Mouse (Mus musculus) monocyte, adult 2 months (primary cell): ENCODE measurements around the gene Tspan11.

Source experiments
- DNase-seq, 2 experiments: peaks; one replicate each; pipeline ENCODE4 v3.0.0; 2022; ENCODE audit warnings: low spot score in 2 of 2, low read depth in 1 of 2

Tspan11 gene

GRCm38 (mm10) chr6:127876436-127876835 is 11.0 kb upstream of the Tspan11 start:
- DNase-seq, result no peak

GRCm38 (mm10) chr6:127877026-127877425 is 10.4 kb upstream of the Tspan11 start:
- no peak for DNase-seq

- no peak for DNase-seq
Measured at GRCm38 (mm10) chr6:127879472-127879871, 7.9 kb upstream of the Tspan11 start.

GRCm38 (mm10) chr6:127886916-127887315 is 473 bp upstream of the Tspan11 start:
- no peak for DNase-seq

GRCm38 (mm10) chr6:127888581-127888980 is 1.2 kb downstream of the Tspan11 start:
- DNase-seq, result no peak

DNA sequence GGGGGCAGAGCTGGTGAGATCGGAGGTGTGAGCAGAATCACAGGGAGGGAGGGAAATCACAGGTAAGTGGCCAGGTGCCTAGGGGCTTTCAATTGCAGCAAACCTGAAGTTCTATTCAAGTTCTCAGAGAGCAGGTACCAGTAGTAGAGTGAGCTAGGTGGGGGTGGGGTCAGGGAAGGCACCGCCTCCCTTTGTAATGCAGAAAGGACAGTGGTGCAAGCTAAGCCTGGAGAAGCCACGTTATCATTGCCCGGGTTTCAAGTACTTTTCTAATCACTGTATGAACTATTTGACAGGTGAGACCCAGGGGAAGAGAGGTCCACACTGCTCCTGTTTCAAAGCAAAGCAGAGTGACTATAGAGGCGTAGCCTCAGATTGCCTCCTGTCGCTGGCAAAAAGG is 6.2 kb downstream of the Tspan11 start:
- no peak for DNase-seq

- DNase-seq, result no peak
Measured at GRCm38 (mm10) chr6:127894999-127895398, 7.6 kb downstream of the Tspan11 start.

GRCm38 (mm10) chr6:127896425-127896824 is 9.0 kb downstream of the Tspan11 start:
- no peak for DNase-seq

GRCm38 (mm10) chr6:127897342-127897741 is 10.0 kb downstream of the Tspan11 start:
- no peak for DNase-seq

DNA sequence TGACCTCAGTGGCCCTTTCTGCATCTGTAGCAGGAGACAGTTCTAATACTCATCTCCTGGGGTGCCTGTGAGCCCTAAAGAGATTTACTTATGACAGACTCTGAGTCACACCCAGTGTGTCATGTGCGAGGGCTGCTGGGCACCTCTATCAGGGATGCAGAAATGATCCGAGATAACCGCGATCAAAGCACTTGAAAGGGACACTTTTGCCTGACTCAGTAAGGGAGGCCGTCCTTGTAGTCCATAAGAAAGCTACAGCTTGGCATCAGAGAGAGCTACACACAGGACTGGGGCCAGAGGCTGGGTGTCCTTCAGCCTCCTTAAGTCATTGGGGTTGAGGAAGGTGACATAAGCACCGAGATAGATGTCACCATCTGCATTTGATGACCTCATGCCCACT is 12.7 kb downstream of the Tspan11 start:
- no peak for DNase-seq

DNA sequence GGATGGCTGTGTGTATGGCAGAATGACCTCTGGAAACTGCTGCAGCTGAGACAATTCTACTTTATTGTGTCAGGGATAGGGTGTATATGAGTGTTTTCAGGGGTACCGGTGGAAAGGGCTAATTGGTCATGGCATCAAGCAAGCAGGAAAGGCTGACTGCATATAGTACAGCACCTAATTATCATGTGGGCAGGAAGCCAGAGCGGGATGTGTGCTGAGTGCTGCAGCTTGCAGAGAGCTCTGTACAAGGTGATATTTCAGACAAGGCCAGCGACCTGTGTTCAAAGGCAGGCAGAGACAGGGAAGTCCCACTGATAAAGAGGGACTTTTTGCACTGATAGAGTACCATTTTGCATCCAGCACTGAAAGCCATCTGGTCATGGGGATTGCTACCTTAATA is 13.9 kb downstream of the Tspan11 start:
- no peak for DNase-seq

- DNase-seq, result no peak
Measured at GRCm38 (mm10) chr6:127901669-127902068, 14.3 kb downstream of the Tspan11 start.

DNA sequence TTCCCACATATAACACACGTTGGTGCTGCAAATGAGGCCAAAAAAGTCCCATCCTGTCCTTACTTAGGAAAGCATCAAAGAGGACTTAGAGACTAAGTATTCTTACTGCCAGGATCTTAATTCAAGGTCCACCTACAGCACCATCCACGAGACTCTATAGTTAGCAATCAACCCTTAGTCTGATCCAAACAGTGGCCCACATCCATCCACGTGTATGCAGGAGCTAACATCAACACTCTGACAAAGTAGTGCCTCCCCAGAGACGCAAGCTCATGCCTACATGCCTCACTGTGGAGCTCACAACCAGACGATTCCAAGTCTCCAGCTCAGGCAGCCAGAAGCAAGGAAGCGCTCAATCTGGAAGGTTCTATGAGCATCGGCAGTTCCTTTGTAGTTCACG is 15.2 kb downstream of the Tspan11 start:
- no peak for DNase-seq

GRCm38 (mm10) chr6:127910638-127911037 is 23.2 kb downstream of the Tspan11 start:
- DNase-seq, result no peak

DNA sequence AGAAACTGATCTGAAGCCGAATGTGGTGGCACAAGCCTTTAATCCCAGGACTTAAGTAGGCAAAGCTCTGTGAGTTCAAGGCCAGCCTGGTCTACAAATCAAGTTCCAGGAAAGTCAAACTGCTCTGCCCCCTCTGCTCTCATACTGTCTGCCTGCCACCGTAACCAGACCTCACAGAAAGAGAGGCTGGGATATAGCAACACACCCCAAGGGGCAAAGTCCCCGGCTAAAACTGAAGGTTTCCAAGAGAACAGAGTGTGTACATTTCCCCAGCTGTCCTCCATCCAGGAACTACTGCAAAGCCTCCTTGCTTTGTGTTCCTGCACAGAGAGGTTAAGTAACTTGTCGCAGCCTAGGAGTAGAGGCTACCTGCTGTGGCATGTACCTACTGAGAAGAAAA is 24.3 kb downstream of the Tspan11 start:
- DNase-seq, result no peak

GRCm38 (mm10) chr6:127912938-127913337 is 25.5 kb downstream of the Tspan11 start:
- DNase-seq, result no peak

DNA sequence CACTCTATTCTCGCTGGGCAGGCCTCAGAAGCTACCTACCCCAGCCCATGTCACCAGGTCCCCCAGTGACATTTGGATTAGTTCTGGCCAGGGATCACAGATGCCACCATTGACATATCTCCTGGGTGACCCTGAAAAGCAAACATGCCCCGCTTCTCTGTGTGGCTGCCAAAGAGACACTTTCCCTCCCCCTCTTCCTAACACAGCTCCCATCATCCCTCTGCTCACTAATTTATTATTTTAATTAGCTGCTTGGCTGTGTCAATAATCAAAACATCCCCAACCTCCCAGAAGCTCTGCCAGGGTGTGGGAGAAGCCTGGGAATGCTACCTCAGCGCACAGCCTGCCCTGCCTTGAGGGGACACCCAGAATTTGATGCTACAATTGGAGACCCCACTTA is 29.6 kb downstream of the Tspan11 start:
- no peak for DNase-seq

DNA sequence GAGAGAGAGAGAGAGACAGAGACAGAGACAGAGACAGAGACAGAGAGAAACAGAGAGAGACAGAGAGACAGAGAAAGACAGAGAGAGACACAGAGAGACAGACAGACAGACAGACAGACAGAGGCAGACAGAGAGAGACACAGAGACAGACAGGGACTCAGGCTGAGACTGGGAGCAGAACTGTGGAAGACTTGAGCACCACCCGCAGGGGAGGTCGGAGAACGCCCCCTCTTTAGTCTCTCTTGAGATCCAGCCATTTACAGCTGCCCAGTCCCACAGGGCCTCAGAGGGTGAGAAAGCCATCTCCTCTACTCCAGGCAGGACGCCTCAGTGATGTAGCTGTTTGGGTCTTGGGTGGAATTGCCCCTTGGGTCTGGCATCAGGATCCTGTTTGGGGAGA is 30.3 kb downstream of the Tspan11 start:
- no peak for DNase-seq

DNA sequence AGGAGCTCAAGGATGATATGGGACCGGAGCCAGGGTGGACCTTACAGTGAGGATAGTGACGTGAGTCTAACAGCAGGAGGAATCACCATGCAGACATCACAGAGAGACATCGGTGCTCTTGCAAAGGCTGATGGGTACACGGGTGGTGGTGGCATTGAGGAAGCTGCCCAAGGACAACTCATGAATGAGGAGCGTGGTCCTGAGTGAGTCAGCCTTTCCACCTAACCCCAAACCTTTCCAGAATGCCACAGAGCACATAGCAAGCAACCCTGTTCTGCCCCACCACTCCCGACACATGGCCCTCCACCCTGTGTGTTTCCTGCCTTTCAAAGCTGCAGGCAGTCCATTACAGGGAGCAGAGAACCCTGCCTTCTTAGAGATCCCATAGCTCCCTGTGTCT is 32.1 kb downstream of the Tspan11 start:
- DNase-seq, result no peak

DNA sequence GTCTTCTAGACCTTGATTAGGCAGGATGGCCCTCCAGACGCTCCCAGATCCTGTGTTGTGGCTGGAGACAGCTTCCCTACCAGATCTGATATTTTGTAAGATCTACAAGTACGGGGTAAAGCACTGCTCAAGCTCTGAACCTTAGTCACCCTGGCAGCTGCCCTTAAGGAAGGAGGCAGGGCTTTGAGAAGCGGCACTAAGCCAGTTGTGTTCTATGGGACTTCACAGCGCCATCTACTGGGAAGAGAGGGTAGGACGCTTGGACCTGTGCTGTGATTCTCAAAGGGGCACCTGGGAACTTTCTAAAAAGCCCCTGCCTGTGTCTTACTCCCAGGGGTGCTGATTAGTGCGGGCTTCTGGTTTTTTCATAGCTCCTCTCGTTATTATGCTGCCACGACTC is 33.3 kb downstream of the Tspan11 start:
- DNase-seq, result peak in 1 of 2 experiments; percentile 3

- DNase-seq, result no peak
Measured at GRCm38 (mm10) chr6:127921996-127922395, 34.6 kb downstream of the Tspan11 start.

DNA sequence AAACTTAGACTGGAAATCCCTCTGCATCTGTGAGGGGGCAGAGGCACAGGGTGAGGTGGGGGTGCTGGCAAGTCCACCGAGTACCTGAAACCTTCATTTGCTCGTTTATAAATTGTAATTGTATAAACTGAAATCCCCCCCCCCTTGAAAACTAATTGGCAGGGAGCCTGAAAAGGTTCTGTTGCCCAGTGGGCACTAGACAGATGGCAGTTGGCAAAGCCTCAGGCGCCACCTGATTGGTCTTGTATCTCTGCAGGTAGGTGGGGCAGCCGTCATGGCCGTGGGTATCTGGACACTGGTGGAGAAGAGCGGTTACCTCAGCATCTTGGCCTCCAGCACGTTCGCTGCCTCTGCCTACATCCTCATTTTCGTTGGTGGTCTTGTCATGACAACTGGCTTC is 35.9 kb downstream of the Tspan11 start:
- DNase-seq, result no peak

- DNase-seq, result no peak
Measured at GRCm38 (mm10) chr6:127924750-127925149, 37.4 kb downstream of the Tspan11 start.

DNA sequence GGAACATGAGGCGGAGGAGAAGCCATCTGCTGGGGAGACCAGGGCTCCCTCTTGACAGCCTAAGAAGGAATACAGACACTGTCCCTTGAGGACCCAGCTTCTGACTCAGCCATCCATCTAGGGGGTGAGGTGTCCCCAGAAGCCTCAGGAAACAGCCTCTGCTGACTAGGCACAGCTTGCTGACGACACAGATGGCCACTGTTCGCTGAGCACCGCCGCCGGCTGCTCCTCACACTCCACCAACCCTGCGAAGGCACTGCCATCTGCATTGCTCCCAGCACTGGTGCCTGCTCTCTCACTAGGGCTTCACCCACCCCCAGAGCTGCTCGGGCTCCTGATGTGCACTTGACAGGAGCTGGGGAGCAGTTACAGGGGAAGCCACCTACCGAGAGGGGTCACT is 38.5 kb downstream of the Tspan11 start:
- DNase-seq, result no peak
